Mouse (Mus musculus) WW6 (cell line): ENCODE measurements around the gene Tpst1.
"Not testable (repeated sequence)": the region's sequence is repeated elsewhere in the genome, so short reads cannot be mapped to it uniquely, and the experiment has no call there.

Experiments used
- DNase-seq: peaks from one replicate; pipeline ENCODE4 v3.0.0-alpha.2; 2013; ENCODE audit warnings: low read depth, low spot score

The Tpst1 gene

DNA sequence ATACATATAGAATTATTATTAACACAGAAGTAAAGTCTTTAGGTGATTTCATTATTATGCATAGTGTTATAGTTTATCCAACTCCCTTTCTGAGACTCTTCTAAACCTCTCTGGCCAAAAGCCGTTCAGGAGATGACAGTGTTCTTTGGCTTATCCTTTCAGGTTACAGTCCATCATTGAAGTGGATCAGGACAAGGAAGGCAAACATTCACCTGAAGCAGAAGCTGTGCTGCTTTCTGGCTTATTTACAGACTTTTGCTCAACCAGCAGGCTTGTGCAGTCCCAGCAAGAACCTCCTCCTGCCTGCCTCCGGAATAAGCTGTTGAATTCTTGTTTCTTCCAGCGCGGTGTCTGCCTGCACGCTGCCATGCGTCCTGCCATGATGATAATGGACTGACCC, at the start of gene Tpst1:
Gene Tpst1, plus strand, starts transcription at position 301 of the 400 bp plus-strand sequence.
- no peak for DNase-seq

- peak; percentile 79 for DNase-seq
These were observed 49.2 kb upstream of the Tpst1 start for GRCm38 (mm10) chr5:130023767-130024539.

GRCm38 (mm10) chr5:130027134-130027533, 46.0 kb upstream of the Tpst1 start:
- no peak for DNase-seq

- DNase-seq = no peak
These were observed 45.4 kb upstream of the Tpst1 start for GRCm38 (mm10) chr5:130027696-130028095.

DNA sequence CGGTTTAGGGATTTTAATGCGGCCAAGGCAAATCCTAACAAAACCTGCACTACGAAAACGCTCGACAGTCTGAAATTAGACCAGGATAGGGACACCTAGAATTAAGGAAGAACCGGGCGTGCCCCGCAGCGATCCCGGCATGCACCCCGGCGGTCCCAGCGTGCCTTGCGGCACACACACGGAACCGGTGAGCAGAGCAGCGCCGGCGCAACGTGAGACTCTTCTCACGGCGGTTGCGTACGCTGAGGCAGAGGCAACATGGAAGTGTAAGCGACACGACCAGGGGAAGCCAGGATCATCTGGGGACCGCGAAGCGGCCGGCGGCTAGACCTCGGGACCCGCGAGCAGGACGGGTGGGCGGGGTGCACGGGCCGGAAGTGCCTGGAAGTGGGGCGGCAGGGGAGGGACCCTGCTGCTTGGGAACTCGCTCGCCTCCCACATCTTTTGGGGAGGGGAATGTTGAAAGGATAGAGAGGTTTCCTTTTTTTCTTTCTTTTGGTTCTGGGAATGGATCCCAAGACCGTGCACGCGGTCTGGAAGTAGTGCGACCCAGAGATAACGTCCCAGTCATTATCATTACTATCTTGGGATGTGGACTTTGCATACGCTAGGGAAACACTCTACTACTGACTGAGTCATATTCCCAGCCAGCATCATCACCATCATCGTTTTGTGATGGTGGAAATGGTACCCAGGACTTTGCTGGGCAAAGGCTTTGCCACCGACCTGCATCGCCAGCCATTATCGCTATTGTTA, 43.8 kb upstream of the Tpst1 start, which contains the start of the genes Asl and Crcp:
Gene Asl, minus strand, starts transcription at position 106 of the 756 bp plus-strand sequence.
Gene Crcp, plus strand, starts transcription at position 149 of the 756 bp plus-strand sequence.
- peak; percentile 69 for DNase-seq

DNA sequence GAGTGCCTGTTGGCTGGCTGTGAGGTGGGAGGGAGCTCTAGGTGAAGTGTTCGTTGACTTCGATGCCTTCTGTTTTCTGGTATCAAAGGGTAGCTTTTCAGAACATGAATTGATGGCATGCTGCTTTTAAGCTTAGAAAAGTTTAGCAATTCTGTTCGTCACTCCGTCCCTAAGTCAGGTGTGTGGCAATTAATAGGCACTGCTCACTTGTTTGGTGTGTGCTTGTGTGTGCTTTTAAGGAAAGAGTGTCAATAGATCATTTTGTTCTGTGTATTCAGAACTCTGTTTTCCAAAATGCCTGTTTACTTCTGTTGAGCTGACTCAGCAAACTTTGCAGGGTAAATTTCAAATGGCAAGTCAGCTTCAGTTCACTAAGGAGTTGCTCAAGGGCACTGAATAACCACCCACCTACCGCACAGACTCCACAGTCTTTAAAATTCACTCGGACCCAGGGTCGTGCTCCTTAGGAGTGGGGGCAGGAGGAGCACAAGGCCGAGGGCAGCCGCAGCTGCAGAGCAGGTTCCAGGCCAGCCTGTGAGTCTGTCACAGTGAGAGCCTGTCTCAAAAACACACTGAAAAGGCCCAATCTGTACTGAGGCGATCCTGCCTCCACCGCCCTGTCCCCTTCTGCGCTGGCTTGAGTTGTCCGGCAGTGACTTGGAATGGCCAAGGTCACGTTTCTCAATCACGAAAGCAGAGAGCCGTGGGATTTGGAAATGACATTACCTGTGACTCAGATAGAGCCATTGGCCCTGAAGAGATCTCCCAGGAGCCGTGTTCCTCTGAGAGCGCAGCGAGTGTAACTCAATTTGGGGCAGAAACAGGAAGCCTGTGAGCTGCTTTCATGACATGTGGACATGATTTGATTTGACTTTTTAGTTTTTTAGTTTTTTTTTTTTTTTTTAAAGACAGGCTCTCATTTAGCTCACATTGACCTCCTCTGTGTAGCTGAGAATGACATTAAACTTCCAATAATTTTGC, 41.4 kb upstream of the Tpst1 start:
- no peak for DNase-seq

- no peak for DNase-seq
These were observed 39.3 kb upstream of the Tpst1 start for GRCm38 (mm10) chr5:130033869-130034268.

- not testable (repeated sequence) for DNase-seq
These were observed 36.8 kb upstream of the Tpst1 start for GRCm38 (mm10) chr5:130036300-130036699.

GRCm38 (mm10) chr5:130037752-130038455, 35.2 kb upstream of the Tpst1 start:
- DNase-seq = peak; percentile 63

DNA sequence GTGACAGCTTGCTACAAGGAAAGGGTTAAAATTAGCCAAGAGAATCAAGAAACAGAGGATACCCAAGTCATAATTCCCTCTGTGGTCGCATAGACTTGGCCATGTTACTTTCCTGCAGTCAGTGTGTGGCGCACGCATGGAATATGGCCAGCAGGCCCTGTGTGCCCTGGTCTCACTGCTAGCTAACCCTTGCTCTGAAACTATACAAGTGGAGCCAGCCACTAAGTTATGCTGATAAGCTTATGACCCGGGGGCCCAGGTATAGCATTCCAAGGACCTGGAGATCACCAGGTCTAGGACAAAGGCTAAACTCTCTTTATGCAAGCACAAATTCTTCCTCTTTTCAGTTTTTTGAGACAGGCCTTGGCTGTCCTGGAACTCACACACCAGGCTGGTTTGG, 32.3 kb upstream of the Tpst1 start:
- no peak for DNase-seq

- DNase-seq = no peak
These were observed 31.9 kb upstream of the Tpst1 start for GRCm38 (mm10) chr5:130041262-130041661.

DNA sequence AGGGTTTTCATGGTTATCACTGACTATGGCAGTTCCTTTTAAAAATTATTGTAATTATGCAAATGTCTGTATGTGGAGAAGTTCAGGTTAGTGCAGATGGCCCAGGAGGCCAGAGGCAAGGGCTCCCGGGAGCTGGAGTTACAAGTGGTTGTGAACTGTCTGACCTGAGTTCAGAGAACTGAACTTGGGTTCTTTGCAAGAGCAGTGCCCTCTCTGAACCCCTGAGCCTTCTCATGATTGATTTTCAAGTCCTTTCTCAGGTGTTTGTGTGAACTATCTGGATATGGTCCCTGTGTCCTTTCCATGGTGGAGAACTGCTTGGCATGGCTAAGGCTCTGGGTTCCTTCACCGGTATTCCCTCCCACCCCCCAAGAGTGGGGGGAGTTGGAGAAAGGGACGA, 29.4 kb upstream of the Tpst1 start:
- DNase-seq = no peak

- no peak for DNase-seq
These were observed 28.9 kb upstream of the Tpst1 start for GRCm38 (mm10) chr5:130044201-130044695.

- DNase-seq = no peak
These were observed 27.0 kb upstream of the Tpst1 start for GRCm38 (mm10) chr5:130046100-130046499.

DNA sequence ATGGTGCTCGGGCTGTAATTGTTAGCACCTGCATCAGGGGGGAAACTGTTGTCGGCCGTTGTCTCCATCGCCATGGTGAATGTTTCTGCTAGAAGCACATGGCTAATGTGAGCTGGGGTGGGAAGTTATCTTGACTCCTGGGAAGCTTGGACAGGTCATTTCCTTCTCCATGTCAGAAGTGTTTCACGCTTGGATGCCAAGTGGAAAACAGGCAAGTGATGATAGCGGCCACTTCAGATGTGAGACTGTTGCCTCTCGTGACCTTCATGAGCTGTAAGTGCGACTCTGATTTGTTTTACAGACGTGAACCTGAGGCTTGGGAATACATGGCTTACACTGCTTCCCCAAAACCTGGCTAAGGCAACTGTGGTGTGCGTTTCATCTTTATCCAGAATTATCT, 26.5 kb upstream of the Tpst1 start:
- DNase-seq = no peak

DNA sequence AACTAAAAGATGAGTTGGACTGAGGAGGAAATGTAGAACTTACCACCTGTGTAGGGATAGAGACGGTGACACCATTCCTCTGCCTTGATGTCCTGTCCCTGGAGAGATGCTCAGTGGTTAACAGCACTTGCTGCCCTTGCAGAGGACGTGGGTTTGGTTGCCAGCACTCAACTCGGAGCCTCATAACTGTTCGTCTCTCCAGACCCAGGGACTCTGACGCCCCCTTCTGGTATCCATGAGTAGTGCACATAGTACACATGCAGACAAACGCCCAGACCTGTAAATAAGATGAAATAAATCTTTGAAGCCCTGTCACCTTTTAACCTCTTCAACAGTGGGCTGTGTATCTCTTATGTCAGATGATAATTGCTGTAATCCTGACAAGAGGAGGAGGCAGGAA, 26.1 kb upstream of the Tpst1 start:
- no peak for DNase-seq

DNA sequence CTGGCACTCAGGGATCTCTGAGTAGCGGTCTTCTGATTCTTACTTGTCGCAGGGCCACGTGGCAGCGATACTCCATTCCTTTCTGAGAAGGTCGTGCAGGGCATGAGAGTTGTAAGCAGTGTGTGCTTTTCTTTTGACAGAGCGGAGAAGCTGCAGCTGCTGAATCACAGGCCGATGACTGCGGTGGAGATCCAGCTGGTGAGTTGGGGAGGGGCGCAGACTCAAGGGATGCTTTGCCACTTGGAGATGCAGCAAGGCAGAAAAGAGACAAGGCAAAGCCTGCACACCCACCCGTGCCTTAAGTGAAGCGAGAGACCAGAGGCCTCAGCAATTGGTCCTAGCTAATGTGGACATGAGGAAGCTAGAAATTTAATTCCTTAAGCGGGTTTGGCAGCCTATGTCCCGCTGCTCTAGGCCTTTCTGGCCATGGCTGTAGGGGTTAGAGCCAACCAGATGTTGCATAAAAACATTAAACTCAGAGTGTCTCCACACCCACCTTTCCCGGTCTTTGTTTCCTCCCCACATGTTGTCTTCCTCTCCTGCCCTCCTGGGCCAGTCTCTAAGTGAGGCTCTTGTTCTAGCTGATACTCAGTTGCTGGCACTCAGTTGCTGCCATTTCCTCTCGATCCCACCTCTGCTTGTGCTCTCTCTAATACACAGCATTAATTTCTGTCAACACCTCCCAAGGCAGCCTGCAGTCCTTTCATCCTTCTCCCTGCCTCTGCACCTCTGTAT, 24.2 kb upstream of the Tpst1 start:
- no peak for DNase-seq

DNA sequence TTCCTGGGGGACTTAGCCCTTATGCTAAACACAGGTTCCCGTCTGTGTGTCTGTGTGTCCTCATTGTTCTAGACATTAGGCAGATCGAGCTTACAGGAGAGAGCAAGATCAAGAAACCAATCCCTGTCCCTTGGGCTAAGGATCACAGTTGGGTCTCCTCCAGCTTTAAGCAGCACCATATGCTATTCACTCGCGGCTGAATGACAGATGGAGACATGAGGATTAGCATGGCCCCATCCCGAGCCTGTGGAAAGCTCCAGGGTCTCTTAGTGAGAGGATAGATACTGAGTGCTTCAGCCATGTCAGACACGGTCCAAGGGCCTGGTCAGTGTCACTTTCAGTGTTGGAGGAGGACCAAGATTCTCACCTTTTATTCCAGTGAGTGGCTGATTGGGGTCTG, 22.7 kb upstream of the Tpst1 start:
- no peak for DNase-seq

- no peak for DNase-seq
These were observed 21.9 kb upstream of the Tpst1 start for GRCm38 (mm10) chr5:130051073-130051860.
